ENCODE assay signal across 22 mouse cellular contexts in the genomic region with DNA sequence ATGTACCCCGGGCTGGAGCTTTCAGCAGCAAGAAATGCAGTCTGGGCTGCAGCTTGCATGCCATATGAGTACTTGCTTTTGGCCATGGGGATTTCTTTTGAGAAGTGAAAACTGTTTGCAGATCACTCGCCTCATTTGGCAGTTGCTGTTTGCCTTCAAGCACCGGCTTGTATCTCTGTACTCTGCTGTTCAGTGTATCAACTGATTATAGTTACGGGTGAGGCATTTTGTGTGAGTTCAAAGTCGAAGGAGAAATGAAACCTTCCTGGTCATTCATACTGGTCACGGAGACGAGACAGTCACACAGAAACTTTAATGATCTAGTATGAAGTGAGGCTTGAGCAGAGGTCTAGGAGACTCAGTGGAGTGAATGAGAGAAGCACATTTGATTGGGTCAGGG. TPM values are rescaled to one million over a fixed set of nuclear protein-coding genes. Genes with fewer than 3 reads are reported as not detected.
DNase-seq lines count a peak whose midpoint lies in the region; ATAC-seq lines count a peak whose summit lies in the region.
"Had no signal": no experiment of that assay in that cellular context is flagged by ENCODE, and none has a peak within 500 bp of the region (broad histone marks: within the 10 kb centered on the region; RNA-seq: fewer than 3 reads in every experiment).

No protein-coding gene starts in this region.

- no peak overlapping the region for H3K9ac ChIP-seq in liver, embryonic 15.5 days
- H3K9ac ChIP-seq in intestine, embryonic 14.5 days (ENCODE audit: low read length), result no peak overlapping the region
- H3K9ac ChIP-seq: embryonic facial prominence, embryonic 13.5 days; hindbrain, embryonic 12.5 days; limb, embryonic 15.5 days; midbrain, embryonic 13.5 days had no signal

- no peaks in the 10 kb centered on the region for H3K9me3 ChIP-seq in liver, embryonic 15.5 days (replicated peaks)
- H3K9me3 ChIP-seq in intestine, embryonic 14.5 days (ENCODE audit: control insufficient read depth, low read length), result no peaks in the 10 kb centered on the region
- H3K9me3 ChIP-seq: embryonic facial prominence, embryonic 13.5 days; heart, embryonic 10.5 days; hindbrain, embryonic 12.5 days; limb, embryonic 15.5 days; midbrain, embryonic 13.5 days had no signal

- peak overlapping the region; percentile 8 for H3K4me2 ChIP-seq in liver, embryonic 15.5 days
- H3K4me2 ChIP-seq in intestine, embryonic 14.5 days (ENCODE audit: low read length), result 0 out of 2 replicates have a peak overlapping the region, but pooled peaks have one; percentile 7
- H3K4me2 ChIP-seq: embryonic facial prominence, embryonic 13.5 days; hindbrain, embryonic 12.5 days; limb, embryonic 15.5 days; midbrain, embryonic 13.5 days had no signal

- no peak for ATAC-seq in liver, embryonic 15.5 days (ENCODE audit: insufficient read depth)
- ATAC-seq in intestine, embryonic 14.5 days (replicated peaks; ENCODE audit: low FRiP score, low TSS enrichment, low read depth), result peak; percentile 48
- ATAC-seq: midbrain, embryonic 13.5 days had no signal

- no peak for DNase-seq in liver
- DNase-seq in B cell, adult 2 months, result peak; percentile 40 to 45
- no peak for DNase-seq in intestine, embryonic 14.5 days (ENCODE audit: low spot score)
- DNase-seq in splenic B cell, adult 2 months (ENCODE audit: low read depth, low spot score), result peak; percentile 65
- no peak for DNase-seq in layer of hippocampus, adult 9-10 months (ENCODE audit: low spot score)
- no peak for DNase-seq in neural tube, embryonic 10.5 days (ENCODE audit: extremely low spot score, low spot score)
- DNase-seq: adrenal gland, postnatal 36 days; cerebellum, adult 9-10 months; gastrocnemius, postnatal 10 days; heart, postnatal 10 days; kidney, adult 11 months; layer of hippocampus, adult 9-11 months; lung, postnatal 4 days; retina, postnatal 1 day had no signal

- no peak overlapping the region for H3K4me3 ChIP-seq in liver, embryonic 15.5 days (replicated peaks)
- H3K4me3 ChIP-seq in intestine, embryonic 14.5 days (ENCODE audit: low read depth, low read length), result no peak overlapping the region
- H3K4me3 ChIP-seq: embryonic facial prominence, embryonic 13.5 days; heart, embryonic 10.5 days; hindbrain, embryonic 12.5 days; limb, embryonic 15.5 days; midbrain, embryonic 13.5 days; myocyte had no signal

- peaks cover 9% of the 10 kb centered on the region for H3K27me3 ChIP-seq in liver, embryonic 15.5 days
- no peaks in the 10 kb centered on the region for H3K27me3 ChIP-seq in intestine, embryonic 14.5 days (replicated peaks; ENCODE audit: control insufficient read depth, insufficient read depth, low read length)
- no peaks in the 10 kb centered on the region for H3K27me3 ChIP-seq in splenic B cell, adult 2 months (ENCODE audit: control insufficient read depth, insufficient read depth, low read length, poor library complexity, severe bottlenecking)
- H3K27me3 ChIP-seq: embryonic facial prominence, embryonic 13.5 days; hindbrain, embryonic 12.5 days; limb, embryonic 15.5 days; midbrain, embryonic 13.5 days had no signal

- no peak overlapping the region; the same call in 1 of the 2 replicates for H3K27ac ChIP-seq in liver, embryonic 15.5 days (replicated peaks)
- H3K27ac ChIP-seq in intestine, embryonic 14.5 days (ENCODE audit: low read depth), result peak overlapping the region; percentile 34
- H3K27ac ChIP-seq: embryonic facial prominence, embryonic 13.5 days; heart, embryonic 10.5 days; hindbrain, embryonic 12.5 days; kidney, postnatal 0 days; limb, embryonic 15.5 days; midbrain, embryonic 13.5 days had no signal

- H3K36me3 ChIP-seq in liver, embryonic 15.5 days (replicated peaks), result no peaks in the 10 kb centered on the region
- H3K36me3 ChIP-seq in intestine, embryonic 14.5 days (ENCODE audit: control insufficient read depth, insufficient read depth, low read length), result no peaks in the 10 kb centered on the region
- H3K36me3 ChIP-seq in splenic B cell, adult 2 months (ENCODE audit: control insufficient read depth, insufficient read depth, low read length, poor library complexity, severe bottlenecking), result no peaks in the 10 kb centered on the region
- H3K36me3 ChIP-seq: embryonic facial prominence, embryonic 13.5 days; heart, embryonic 10.5 days; hindbrain, embryonic 12.5 days; limb, embryonic 15.5 days; midbrain, embryonic 13.5 days had no signal

- 40% methylated on average over 7 of the region's 7 CpGs for WGBS in liver, embryonic 15.5 days (ENCODE audit: insufficient replicate concordance)
- WGBS in intestine, embryonic 14.5 days, result 63% methylated on average over 7 of the region's 7 CpGs

- H3K4me1 ChIP-seq in liver, embryonic 15.5 days (replicated peaks), result peaks cover 58% of the 10 kb centered on the region
- H3K4me1 ChIP-seq in intestine, embryonic 14.5 days (replicated peaks; ENCODE audit: control insufficient read depth, insufficient read depth, low read length), result peaks cover 5% of the 10 kb centered on the region; the same call in 1 of the 2 replicates
- H3K4me1 ChIP-seq: embryonic facial prominence, embryonic 13.5 days; hindbrain, embryonic 12.5 days; limb, embryonic 15.5 days; midbrain, embryonic 13.5 days had no signal

RNA-seq across cellular contexts. Expression of gene Elmo1, which starts 34.6 kb away (rescaled TPM):
- 4.5 and 4.9 TPM in 2 replicates for polyA plus RNA-seq in liver, embryonic 15.5 days (2015; fragmentation: Nextera tagmentation; extraction: Ambion mirVana)
- polyA plus RNA-seq in intestine, embryonic 14.5 days (2014; fragmentation: Nextera tagmentation; extraction: Ambion mirVana), result 16.6 and 19.7 TPM in 2 replicates

Comparison
In these comparisons a context has a peak if more than half of its experiments do, and no peak if none do; other contexts are left out.
1. DNase-seq: peak in B cell, adult 2 months (2 of 2) and splenic B cell, adult 2 months (single experiment); none in liver (single experiment), intestine, embryonic 14.5 days (single experiment), layer of hippocampus, adult 9-10 months (single experiment) and neural tube, embryonic 10.5 days (single experiment).